Mouse (Mus musculus) brain, embryonic 14.5 days (tissue): ENCODE measurements at regions not wholly inside any gene's neighbourhood (a gene's known extent, or its start where the extent isn't known, plus 50 kb on each side); places are given as distances from the start of the nearest gene placed in this dataset.

Experiments used
- CTCF ChIP-seq: fragments of 200-500 bp; IDR thresholded peaks from 2 replicates; pipeline ENCODE4 v1.5.1; 2012; ENCODE audit warnings: inconsistent platforms, mild to moderate bottlenecking, moderate library complexity, borderline replicate concordance; ENCODE audit not compliant: insufficient read depth, insufficient read length; ENCODE audit errors: extremely low read depth
- POLR2A ChIP-seq: fragments of 200-500 bp; IDR thresholded peaks from 2 replicates; pipeline ENCODE4 v1.6.1; 2012; ENCODE audit warnings: mild to moderate bottlenecking, inconsistent platforms, borderline replicate concordance; ENCODE audit not compliant: poor library complexity, insufficient read depth, insufficient read length, severe bottlenecking; ENCODE audit errors: extremely low read depth

DNA sequence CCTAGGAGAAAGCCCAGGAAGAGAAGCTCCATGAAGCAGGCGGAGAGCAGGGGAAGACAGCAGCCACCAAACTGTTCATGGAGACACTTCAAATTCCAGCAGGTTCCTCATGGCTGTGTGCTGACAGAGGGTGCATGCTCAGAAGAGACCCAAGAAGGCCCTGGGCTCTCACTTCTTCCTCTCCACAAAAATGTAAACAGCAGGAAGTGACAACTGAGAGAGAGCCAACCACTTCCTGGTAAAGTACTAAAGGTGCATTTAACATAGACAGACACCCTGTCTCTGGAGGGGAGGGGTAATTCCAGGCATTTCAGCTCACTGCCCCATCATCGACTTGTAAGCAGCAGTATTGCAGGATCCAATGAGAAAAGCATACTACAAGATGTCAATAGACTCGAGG, 85.8 kb upstream of the 1700021F07Rik start:
- no peak for TF ChIP-seq CTCF
- TF ChIP-seq POLR2A: no peak
